Mouse (Mus musculus): ENCODE results near the gene Upk2. TPM values are rescaled to one million over a fixed set of nuclear protein-coding genes. Genes with fewer than 3 reads are reported as not detected.

Upk2 gene
- polyA plus RNA-seq, 1 experiment from 2014 or later = not detected

- H3K9me3 ChIP-seq (replicated peaks) = no peaks in the 10 kb centered on the region
- no peaks in the 10 kb centered on the region for H3K36me3 ChIP-seq
- H3K27me3 ChIP-seq (ENCODE audit: low read depth, poor library complexity, severe bottlenecking) = 0 out of 2 replicates have a peak, but pooled peaks cover 13% of the 10 kb centered on the region
- DNase-seq (ENCODE audit: low spot score) = no peak
- H3K4me3 ChIP-seq = peak overlapping the region; percentile 96
- peaks cover 91% of the 10 kb centered on the region for H3K4me1 ChIP-seq
- WGBS = 34% methylated on average over 14 of the region's 14 CpGs
- H3K27ac ChIP-seq (replicated peaks) = peak overlapping the region; percentile 77
These were observed 30.9 kb upstream of the Upk2 start for GRCm38 (mm10) chr9:44485516-44486161.

GRCm38 (mm10) chr9:44485105-44485515 lies 30.3 kb upstream of the Upk2 start:
- Histone ChIP-seq H3K36me3 (no peaks in the 10 kb centered on the region), H3K27ac (replicated peaks) (peak overlapping the region; percentile 77; the same call in 1 of the 2 replicates), H3K27me3 (ENCODE audit: low read depth, poor library complexity, severe bottlenecking) (0 out of 2 replicates have a peak, but pooled peaks cover 10% of the 10 kb centered on the region), H3K4me1 (peaks cover 89% of the 10 kb centered on the region), H3K9me3 (replicated peaks) (no peaks in the 10 kb centered on the region), H3K4me3 (peak overlapping the region; percentile 96)
- WGBS = 36% methylated on average over 6 of the region's 6 CpGs
- no peak for DNase-seq (ENCODE audit: low spot score)

GRCm38 (mm10) chr9:44484311-44485104 lies 29.7 kb upstream of the Upk2 start:
- no peaks in the 10 kb centered on the region for H3K9me3 ChIP-seq (replicated peaks)
- DNase-seq (ENCODE audit: low spot score) = no peak
- peaks cover 89% of the 10 kb centered on the region for H3K4me1 ChIP-seq
- 40% methylated on average over 7 of the region's 7 CpGs for WGBS
- no peaks in the 10 kb centered on the region for H3K36me3 ChIP-seq
- peak overlapping the region; percentile 96 for H3K4me3 ChIP-seq
- H3K27me3 ChIP-seq (ENCODE audit: low read depth, poor library complexity, severe bottlenecking) = 0 out of 2 replicates have a peak, but pooled peaks cover 10% of the 10 kb centered on the region
- H3K27ac ChIP-seq (replicated peaks) = peak overlapping the region; percentile 96

GRCm38 (mm10) chr9:44483510-44484044 lies 28.8 kb upstream of the Upk2 start:
- Histone ChIP-seq H3K9me3 (replicated peaks) (no peaks in the 10 kb centered on the region), H3K27ac (replicated peaks) (peak overlapping the region; percentile 96), H3K4me1 (peaks cover 87% of the 10 kb centered on the region), H3K4me3 (peak overlapping the region; percentile 96), H3K27me3 (ENCODE audit: low read depth, poor library complexity, severe bottlenecking) (0 out of 2 replicates have a peak, but pooled peaks cover 10% of the 10 kb centered on the region), H3K36me3 (no peaks in the 10 kb centered on the region)
- whole genome bisulfite sequencing = under 1% methylated on average over 12 of the region's 12 CpGs
- DNase-seq (ENCODE audit: low spot score) = peak; percentile 79

GRCm38 (mm10) chr9:44483041-44483509 lies 28.3 kb upstream of the Upk2 start:
- Histone ChIP-seq H3K36me3 (no peaks in the 10 kb centered on the region), H3K9me3 (replicated peaks) (no peaks in the 10 kb centered on the region), H3K27me3 (ENCODE audit: low read depth, poor library complexity, severe bottlenecking) (0 out of 2 replicates have a peak, but pooled peaks cover 10% of the 10 kb centered on the region), H3K4me3 (peak overlapping the region; percentile 96), H3K4me1 (peaks cover 87% of the 10 kb centered on the region), H3K27ac (replicated peaks) (peak overlapping the region; percentile 96)
- 0% methylated on average over 38 of the region's 39 CpGs for WGBS
- no peak for DNase-seq (ENCODE audit: low spot score)

- peak within 1 kb of the TSS; percentile 96 for H3K27ac ChIP-seq (replicated peaks)
These were observed 27.8 kb upstream of the Upk2 start, which contains the start of gene Bcl9l for GRCm38 (mm10) chr9:44482552-44482951. TSS of gene Bcl9l (plus strand) at chr9:44482825.

GRCm38 (mm10) chr9:44482112-44482511 lies 27.3 kb upstream of the Upk2 start:
- H3K36me3 ChIP-seq = no peaks in the 10 kb centered on the region
- peaks cover 15% of the 10 kb centered on the region for H3K27me3 ChIP-seq (ENCODE audit: low read depth, poor library complexity, severe bottlenecking)
- WGBS = 8% methylated on average over 3 of the region's 3 CpGs
- no peaks in the 10 kb centered on the region for H3K9me3 ChIP-seq (replicated peaks)
- peak overlapping the region; percentile 96 for H3K27ac ChIP-seq (replicated peaks)
- H3K4me1 ChIP-seq = peaks cover 87% of the 10 kb centered on the region
- DNase-seq (ENCODE audit: low spot score) = no peak
- H3K4me3 ChIP-seq = peak overlapping the region; percentile 96

More at GRCm38 (mm10) chr9:44482552-44482951, 27.8 kb upstream of the Upk2 start, which contains the start of gene Bcl9l:
- H3K4me1 ChIP-seq = peaks cover 87% of the 10 kb centered on the region
- H3K4me3 ChIP-seq = peak within 1 kb of the TSS; percentile 96
- 0 out of 2 replicates have a peak, but pooled peaks cover 10% of the 10 kb centered on the region for H3K27me3 ChIP-seq (ENCODE audit: low read depth, poor library complexity, severe bottlenecking)
- WGBS = under 1% methylated on average over 31 of the region's 31 CpGs
- DNase-seq (ENCODE audit: low spot score) = peak; percentile 98
- no peaks in the 10 kb centered on the region for H3K36me3 ChIP-seq
- no peaks in the 10 kb centered on the region for H3K9me3 ChIP-seq (replicated peaks)

GRCm38 (mm10) chr9:44479628-44480428 lies 25.1 kb upstream of the Upk2 start:
- under 1% methylated on average over 26 of the region's 26 CpGs for WGBS
- Histone ChIP-seq H3K36me3 (no peaks in the 10 kb centered on the region), H3K27ac (replicated peaks) (peak overlapping the region; percentile 95), H3K9me3 (replicated peaks) (0 out of 2 replicates have a peak, but pooled peaks cover 3% of the 10 kb centered on the region), H3K4me3 (peak overlapping the region; percentile 81), H3K4me1 (peaks cover 64% of the 10 kb centered on the region), H3K27me3 (ENCODE audit: low read depth, poor library complexity, severe bottlenecking) (peaks cover 23% of the 10 kb centered on the region)
- peak; percentile 82 for DNase-seq (ENCODE audit: low spot score)

GRCm38 (mm10) chr9:44478959-44479605 lies 24.3 kb upstream of the Upk2 start:
- under 1% methylated on average over 29 of the region's 29 CpGs for WGBS
- H3K27ac ChIP-seq (replicated peaks) = peak overlapping the region; percentile 95
- peak overlapping the region; percentile 81 for H3K4me3 ChIP-seq
- H3K36me3 ChIP-seq = no peaks in the 10 kb centered on the region
- 0 out of 2 replicates have a peak, but pooled peaks cover 3% of the 10 kb centered on the region for H3K9me3 ChIP-seq (replicated peaks)
- H3K27me3 ChIP-seq (ENCODE audit: low read depth, poor library complexity, severe bottlenecking) = peaks cover 23% of the 10 kb centered on the region
- DNase-seq (ENCODE audit: low spot score) = peak; percentile 96
- H3K4me1 ChIP-seq = peaks cover 56% of the 10 kb centered on the region

- DNase-seq (ENCODE audit: low spot score) = peak; percentile 93
- Histone ChIP-seq H3K9me3 (replicated peaks) (0 out of 2 replicates have a peak, but pooled peaks cover 3% of the 10 kb centered on the region), H3K4me3 (peak overlapping the region; percentile 81), H3K27me3 (ENCODE audit: low read depth, poor library complexity, severe bottlenecking) (peaks cover 23% of the 10 kb centered on the region), H3K27ac (replicated peaks) (peak overlapping the region; percentile 95), H3K4me1 (peaks cover 49% of the 10 kb centered on the region), H3K36me3 (no peaks in the 10 kb centered on the region)
- under 1% methylated on average over 20 of the region's 27 CpGs for WGBS
These were observed 23.6 kb upstream of the Upk2 start for GRCm38 (mm10) chr9:44478229-44478921.

Data from midbrain, embryonic 10.5 days (tissue).